Mouse (Mus musculus): ENCODE data around the gene Olfr130.

Olfr130 gene

DNA sequence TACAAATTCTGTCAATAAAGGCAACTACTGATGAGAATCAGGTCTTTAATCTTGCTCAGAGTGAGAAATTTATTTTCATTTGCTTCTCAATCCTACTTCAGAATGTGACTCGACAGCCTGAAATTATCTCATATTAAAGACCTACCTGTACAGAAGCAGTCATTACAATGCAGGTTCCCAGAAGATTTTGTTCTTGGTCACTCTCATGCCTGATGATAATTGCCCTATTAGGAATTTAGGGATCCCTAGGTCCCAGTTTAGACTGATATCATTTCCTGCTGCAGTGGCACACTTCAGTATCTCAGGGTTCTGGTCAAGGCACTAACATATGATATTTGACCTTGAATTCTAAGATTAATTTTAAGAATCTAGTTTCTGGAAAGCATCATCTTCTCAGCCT, at the start of gene Olfr130:
Gene Olfr130 (plus strand): TSS at position 301 of the 400 bp plus-strand sequence.
- DNase-seq: no peak

DNA sequence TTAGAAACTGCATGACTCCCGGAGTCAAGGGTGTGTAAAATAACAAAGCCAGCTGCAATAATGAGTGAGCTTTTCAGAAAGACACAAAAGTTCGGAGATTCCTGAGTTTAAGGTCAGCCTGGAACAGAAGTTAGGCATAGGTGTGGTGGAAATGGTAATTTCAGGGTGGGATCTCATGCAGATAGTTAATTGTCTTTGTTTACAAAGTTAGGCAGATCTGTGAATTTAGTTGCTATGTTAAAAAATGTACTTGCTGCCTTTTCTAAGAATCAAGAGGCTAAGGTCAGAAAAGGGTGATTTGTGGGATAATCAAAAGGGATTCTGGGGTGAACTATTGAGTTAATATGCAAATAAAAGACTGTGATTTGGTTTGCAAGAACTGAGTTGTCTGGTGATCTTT, 47.4 kb upstream of the Olfr130 start:
- no peak for DNase-seq

DNA sequence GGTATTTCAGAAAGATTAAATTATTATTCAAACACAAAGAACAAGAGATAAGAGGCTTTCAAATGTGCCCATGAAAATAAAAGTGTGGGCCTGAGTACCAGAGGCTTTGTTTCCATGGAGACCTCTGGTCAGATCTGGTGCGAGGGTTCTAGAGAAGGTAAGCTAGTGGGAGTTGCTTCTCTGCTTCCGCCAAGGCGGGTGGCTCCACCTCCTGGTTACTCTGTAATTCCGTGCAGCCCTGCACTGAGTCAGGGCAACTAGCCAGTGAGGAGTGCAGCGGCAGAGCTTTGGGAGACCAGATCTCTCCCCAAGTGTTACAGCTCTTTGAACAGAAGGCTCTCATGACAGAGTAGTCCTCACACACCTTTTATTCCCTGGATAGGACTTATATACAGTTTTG, 37.4 kb upstream of the Olfr130 start:
- DNase-seq: no peak

DNA sequence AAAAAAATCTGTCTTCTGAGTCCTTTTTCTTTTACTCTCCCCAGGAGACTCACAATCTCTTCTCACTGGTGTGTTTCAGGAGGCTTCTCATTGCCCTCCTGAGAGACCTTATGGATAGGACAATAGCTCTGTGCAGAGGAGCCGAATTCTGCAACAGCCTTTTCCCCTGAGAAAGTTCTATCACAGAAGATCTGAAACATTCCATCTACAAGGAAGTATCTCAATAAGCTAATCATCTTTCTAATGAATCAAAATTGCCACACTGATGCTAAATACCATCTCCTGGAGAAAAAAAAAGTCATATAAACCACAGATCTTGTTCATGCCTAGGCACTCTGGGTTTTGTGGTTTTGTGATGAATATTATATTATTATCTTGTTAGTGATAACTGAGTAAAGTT, 3.7 kb upstream of the Olfr130 start, which contains the start of gene Olfr129:
Gene Olfr129 (minus strand): TSS at position 101 of the 400 bp plus-strand sequence.
- DNase-seq: no peak

DNA sequence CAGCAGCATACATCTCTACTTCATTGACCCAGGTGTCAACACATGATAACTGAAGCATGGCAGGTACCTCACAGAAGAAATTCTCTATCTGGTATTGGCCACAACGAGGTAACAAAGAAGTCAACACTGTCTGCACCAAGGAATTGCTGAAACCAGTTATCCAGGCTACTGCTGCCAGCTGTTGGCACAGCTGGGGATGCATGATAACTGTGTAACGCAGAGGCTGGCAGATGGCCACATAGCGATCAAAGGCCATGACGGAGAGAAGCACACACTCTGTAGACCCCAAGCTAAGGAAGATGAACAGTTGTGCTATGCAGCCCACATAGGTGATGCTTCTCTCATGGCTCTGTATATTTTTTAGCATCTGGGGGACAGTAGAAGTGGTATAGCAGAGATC, 18.6 kb downstream of the Olfr130 start:
- DNase-seq: no peak

DNA sequence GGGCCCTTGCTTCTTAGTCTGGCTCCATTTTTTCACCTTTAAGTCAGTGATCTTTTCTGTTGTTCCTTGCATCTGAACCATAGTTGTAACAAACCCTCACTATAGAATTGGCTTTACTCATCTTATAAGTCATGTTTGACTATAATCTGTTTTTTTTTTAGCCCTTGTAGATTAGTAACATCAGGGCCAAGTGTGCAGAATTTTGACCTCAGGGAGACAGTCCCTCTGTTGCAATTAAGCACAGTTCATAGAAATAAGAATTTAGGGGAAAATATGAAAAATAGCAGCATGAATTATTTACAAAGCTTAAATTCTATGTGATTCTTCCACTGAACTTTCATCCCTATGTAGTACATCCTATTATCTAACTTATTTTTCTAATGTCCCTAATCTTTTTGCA, 24.9 kb downstream of the Olfr130 start, which contains the start of gene Olfr131:
Gene Olfr131 (minus strand): TSS at position 101 of the 400 bp plus-strand sequence.
- DNase-seq: no peak

Data from cerebellum, postnatal 36 days (tissue).